Mouse (Mus musculus) hindbrain, embryonic 11.5 days (tissue): ENCODE measurements at regions not wholly inside any gene's neighbourhood (a gene's known extent, or its start where the extent isn't known, plus 50 kb on each side); places are given as distances from the start of the nearest gene placed in this dataset.
A peak's percentile ranks its signal among the peaks of the same experiment; 100 is the strongest.

ENCODE experiments used
- ATAC-seq: fragments of 200-750 bp; cut with Nextera tagmentation; 2 replicates; pipeline ENCODE4 v1.8.0; 2017; ENCODE audit warnings: mild to moderate bottlenecking, moderate TSS enrichment, moderate library complexity; ENCODE audit not compliant: low FRiP score
- DNase-seq: peaks from one replicate; pipeline ENCODE4 v3.0.0-alpha.2; 2015; ENCODE audit warnings: low spot score
- H3K27ac ChIP-seq: fragments of 300-500 bp; sonication (generic); 2 replicates; pipeline ENCODE4 v1.5.1; 2014; ENCODE audit warnings: mild to moderate bottlenecking, low read depth, low read length
- H3K27me3 ChIP-seq: fragments of 300-500 bp; sonication (generic); 2 replicates; pipeline ENCODE4 v1.6.1; 2014; ENCODE audit warnings: mild to moderate bottlenecking, low read length, moderate library complexity, mixed read lengths; ENCODE audit not compliant: control insufficient read depth, insufficient read depth
- H3K36me3 ChIP-seq: fragments of 300-500 bp; sonication (generic); 2 replicates; pipeline ENCODE4 v1.6.1; 2014; ENCODE audit warnings: mild to moderate bottlenecking, low read length, moderate library complexity, mixed read lengths; ENCODE audit not compliant: control insufficient read depth, insufficient read depth
- H3K4me1 ChIP-seq: fragments of 300-500 bp; sonication (generic); replicated peaks from 2 replicates; pipeline ENCODE4 v1.6.1; 2014; ENCODE audit warnings: low read length, mixed read lengths; ENCODE audit not compliant: control insufficient read depth, insufficient read depth
- H3K4me2 ChIP-seq: fragments of 300-500 bp; sonication (generic); replicated peaks from 2 replicates; pipeline ENCODE4 v1.6.1; 2014; ENCODE audit warnings: mild to moderate bottlenecking, low read depth, low read length
- H3K4me3 ChIP-seq: fragments of 300-500 bp; sonication (generic); 2 replicates; pipeline ENCODE4 v1.5.1; 2014; ENCODE audit warnings: low read depth, low read length
- H3K9ac ChIP-seq: fragments of 300-500 bp; sonication (generic); 2 replicates; pipeline ENCODE4 v1.6.1; 2014; ENCODE audit warnings: low read depth, low read length
- H3K9me3 ChIP-seq: fragments of 300-500 bp; sonication (generic); 2 replicates; pipeline ENCODE4 v1.6.1; 2016; ENCODE audit warnings: low read length; ENCODE audit not compliant: control insufficient read depth
- WGBS: fragments of 180-500 bp; shearing (Covaris S2); extraction: QIAGEN DNeasy Blood & Tissue Kit; methylation state at CpG from one replicate; pipeline ENCODE4 v1.1.7; 2014; 5-methylcytosine and 5-hydroxymethylcytosine counted together

DNA sequence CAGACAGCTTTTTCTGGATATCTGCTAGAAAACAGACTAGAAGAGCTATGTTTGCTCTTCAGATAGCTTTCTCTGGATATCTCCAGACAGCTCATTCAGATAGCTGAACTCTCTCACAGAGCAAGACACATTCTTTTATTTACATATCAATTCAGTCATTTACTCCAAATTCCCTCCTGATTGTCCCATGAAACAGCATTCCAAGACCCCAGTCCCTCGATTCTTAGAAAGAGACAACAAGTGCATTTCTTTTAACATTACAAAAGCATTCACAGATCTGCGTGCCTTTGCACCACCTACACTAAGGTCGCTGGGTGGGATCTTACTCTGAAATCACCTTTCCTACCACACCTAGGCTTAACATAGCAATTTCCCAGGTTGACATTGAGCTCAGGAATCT, 1039.5 kb upstream of the Ddx18 start:
- no peak overlapping the region for H3K4me3 ChIP-seq
- H3K4me1 ChIP-seq, result no peaks in the 10 kb centered on the region
- no peak for DNase-seq
- H3K27ac ChIP-seq, result no peak overlapping the region
- H3K4me2 ChIP-seq, result no peak overlapping the region
- no peaks in the 10 kb centered on the region for H3K36me3 ChIP-seq
- no peaks in the 10 kb centered on the region for H3K9me3 ChIP-seq
- H3K9ac ChIP-seq, result no peak overlapping the region
- ATAC-seq, result no peak
- H3K27me3 ChIP-seq, result no peaks in the 10 kb centered on the region
- WGBS, result 54% methylated on average over 3 of the region's 3 CpGs

DNA sequence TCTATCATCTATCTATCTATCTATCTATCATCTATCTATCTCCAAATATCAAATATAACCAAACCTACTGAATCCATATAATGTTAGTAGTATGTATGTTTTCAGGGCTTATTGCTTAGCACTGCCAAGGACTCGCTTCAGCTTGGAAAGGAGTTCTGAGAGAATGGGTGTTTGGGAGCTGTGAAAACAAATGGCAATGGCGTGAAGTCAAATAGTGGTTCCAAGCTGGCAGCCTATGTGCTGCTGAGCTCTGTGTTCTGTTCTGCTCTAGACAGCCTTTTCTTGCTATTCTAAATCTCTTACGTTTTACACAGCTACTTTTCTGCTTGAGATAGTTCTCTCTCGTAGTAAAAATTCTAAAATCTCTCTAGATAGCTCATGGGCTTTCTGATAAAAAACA, 1008.2 kb upstream of the Ddx18 start:
- Histone ChIP-seq H3K4me1 (no peaks in the 10 kb centered on the region), H3K9ac (no peak overlapping the region), H3K27ac (no peak overlapping the region), H3K4me2 (no peak overlapping the region), H3K36me3 (no peaks in the 10 kb centered on the region), H3K27me3 (no peaks in the 10 kb centered on the region), H3K9me3 (no peaks in the 10 kb centered on the region), H3K4me3 (no peak overlapping the region)
- 66% methylated on average over 4 of the region's 4 CpGs for WGBS
- ATAC-seq (no peak), DNase-seq (no peak)

DNA sequence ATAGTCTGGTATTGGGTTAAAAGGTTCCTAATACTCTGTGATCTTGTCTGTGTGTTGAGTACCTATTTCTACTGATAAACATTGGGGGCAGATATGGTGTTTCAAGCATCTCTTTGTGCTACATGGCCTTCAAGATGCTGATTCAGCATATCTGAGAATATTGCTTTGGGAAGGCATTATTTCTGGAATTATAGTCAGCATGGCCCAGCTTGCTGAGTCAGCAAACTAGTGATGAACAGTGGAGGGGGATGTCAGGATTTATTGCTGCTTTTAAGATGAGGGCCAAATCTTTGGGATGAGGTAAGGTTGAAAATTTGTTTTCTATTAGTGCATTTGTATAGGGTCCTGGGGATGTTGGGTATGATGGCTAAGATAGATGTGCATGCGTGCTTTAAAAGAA, 983.8 kb upstream of the Ddx18 start:
- no peaks in the 10 kb centered on the region for H3K4me1 ChIP-seq
- H3K9me3 ChIP-seq, result no peaks in the 10 kb centered on the region
- H3K27ac ChIP-seq, result no peak overlapping the region
- no peak for ATAC-seq
- no peak overlapping the region for H3K4me3 ChIP-seq
- H3K9ac ChIP-seq, result no peak overlapping the region
- no peaks in the 10 kb centered on the region for H3K36me3 ChIP-seq
- H3K27me3 ChIP-seq, result no peaks in the 10 kb centered on the region
- 94% methylated on average over 1 of the region's 1 CpGs for WGBS
- no peak for DNase-seq
- H3K4me2 ChIP-seq, result no peak overlapping the region

DNA sequence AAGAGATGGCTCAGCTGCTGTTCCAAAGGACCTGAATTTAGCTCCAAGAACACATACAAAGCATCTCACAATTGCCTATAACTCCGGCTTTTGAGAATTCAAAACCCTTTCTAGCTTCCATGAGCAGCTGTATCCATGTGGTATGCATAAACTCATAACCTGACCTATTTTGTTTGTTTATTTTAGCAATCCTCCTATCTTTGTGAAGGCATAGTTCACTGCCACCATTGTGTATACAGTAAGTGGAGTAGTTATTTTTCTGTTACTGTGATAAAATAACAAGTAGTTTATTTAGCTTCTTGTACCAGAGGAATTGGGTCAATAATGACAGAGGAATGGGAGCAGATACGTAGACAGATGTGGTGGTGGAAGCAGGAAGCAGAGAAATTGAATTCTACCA, 941.8 kb upstream of the Ddx18 start:
- Histone ChIP-seq H3K4me2 (no peak overlapping the region), H3K27ac (no peak overlapping the region), H3K4me1 (no peaks in the 10 kb centered on the region), H3K4me3 (no peak overlapping the region), H3K9me3 (no peaks in the 10 kb centered on the region), H3K27me3 (no peaks in the 10 kb centered on the region), H3K9ac (no peak overlapping the region), H3K36me3 (no peaks in the 10 kb centered on the region)
- ATAC-seq, result no peak
- WGBS, result 78% methylated on average over 2 of the region's 2 CpGs
- DNase-seq, result no peak

DNA sequence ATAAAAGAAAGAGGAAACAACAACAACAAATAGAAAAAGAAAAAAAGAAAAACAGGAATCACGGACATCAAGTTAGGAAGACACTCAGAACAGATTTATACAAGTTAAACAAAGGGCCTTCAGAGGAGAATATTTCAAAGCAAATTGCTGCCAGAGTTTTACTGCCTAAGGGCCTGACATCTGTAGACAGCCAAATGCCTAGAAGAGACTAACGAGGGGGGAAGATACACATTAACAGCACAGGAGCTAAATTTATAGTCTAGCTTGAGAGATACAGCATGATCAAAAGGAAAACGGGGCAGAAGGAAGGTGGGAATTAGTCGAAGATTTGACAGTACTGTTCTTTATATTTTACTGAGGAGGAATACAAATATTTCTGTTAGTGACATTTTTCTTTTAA, 933.9 kb upstream of the Ddx18 start:
- no peak overlapping the region for H3K4me3 ChIP-seq
- no peak overlapping the region for H3K9ac ChIP-seq
- H3K9me3 ChIP-seq, result no peaks in the 10 kb centered on the region
- no peak overlapping the region for H3K4me2 ChIP-seq
- H3K27ac ChIP-seq, result no peak overlapping the region
- ATAC-seq (no peak), DNase-seq (no peak)
- H3K36me3 ChIP-seq, result no peaks in the 10 kb centered on the region
- H3K27me3 ChIP-seq, result no peaks in the 10 kb centered on the region
- no peaks in the 10 kb centered on the region for H3K4me1 ChIP-seq
- 72% methylated on average over 4 of the region's 4 CpGs for WGBS

DNA sequence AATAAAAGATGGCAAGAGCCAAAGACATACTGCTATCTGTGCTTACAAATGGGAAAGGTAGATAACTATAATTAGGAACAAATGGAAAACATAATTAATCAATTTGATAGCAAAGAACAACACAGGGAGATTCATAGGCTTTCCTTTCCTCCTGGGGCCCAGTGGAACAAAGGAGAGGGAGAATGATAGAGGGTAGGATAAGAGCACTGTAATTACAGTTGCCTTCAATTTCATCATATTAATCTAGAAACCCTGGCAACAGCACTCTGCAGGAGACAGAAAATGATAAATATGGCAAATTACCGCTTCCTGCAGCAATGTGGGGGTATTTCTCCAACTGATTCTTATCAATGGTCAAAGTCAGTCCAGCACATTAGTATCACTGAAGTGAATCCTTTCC, 910.2 kb upstream of the Ddx18 start:
- no peaks in the 10 kb centered on the region for H3K9me3 ChIP-seq
- no peak overlapping the region for H3K9ac ChIP-seq
- peak; percentile 67; the same call in 1 of the 2 replicates for ATAC-seq
- WGBS, result 93% methylated on average over 1 of the region's 1 CpGs
- H3K4me1 ChIP-seq, result no peaks in the 10 kb centered on the region
- H3K27me3 ChIP-seq, result no peaks in the 10 kb centered on the region
- DNase-seq, result no peak
- no peak overlapping the region for H3K27ac ChIP-seq
- no peak overlapping the region for H3K4me3 ChIP-seq
- no peaks in the 10 kb centered on the region for H3K36me3 ChIP-seq
- H3K4me2 ChIP-seq, result no peak overlapping the region

DNA sequence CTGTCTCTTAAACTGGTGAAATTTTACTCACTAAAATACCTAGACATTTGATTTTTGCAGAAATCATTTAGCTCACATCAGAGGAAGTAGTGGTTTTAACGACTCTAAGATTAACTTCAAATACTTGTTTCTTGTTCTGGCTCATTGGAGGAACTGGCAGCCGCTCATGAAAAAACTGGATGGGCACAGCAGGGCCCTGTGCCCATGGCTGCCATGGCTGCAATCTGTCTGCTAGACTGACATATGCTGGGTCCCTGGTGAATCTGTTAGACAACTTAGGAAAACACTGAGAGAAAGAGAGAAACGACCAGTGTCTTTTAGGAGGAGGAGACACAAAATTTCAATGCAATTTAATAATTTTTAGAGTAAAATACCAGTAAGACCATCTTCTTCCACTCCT, 896.1 kb upstream of the Ddx18 start:
- Histone ChIP-seq H3K9me3 (no peaks in the 10 kb centered on the region), H3K9ac (no peak overlapping the region), H3K36me3 (no peaks in the 10 kb centered on the region), H3K27ac (no peak overlapping the region), H3K4me1 (no peaks in the 10 kb centered on the region), H3K4me3 (no peak overlapping the region), H3K27me3 (no peaks in the 10 kb centered on the region), H3K4me2 (no peak overlapping the region)
- DNase-seq (no peak), ATAC-seq (no peak)
- WGBS, result 84% methylated on average over 3 of the region's 3 CpGs

DNA sequence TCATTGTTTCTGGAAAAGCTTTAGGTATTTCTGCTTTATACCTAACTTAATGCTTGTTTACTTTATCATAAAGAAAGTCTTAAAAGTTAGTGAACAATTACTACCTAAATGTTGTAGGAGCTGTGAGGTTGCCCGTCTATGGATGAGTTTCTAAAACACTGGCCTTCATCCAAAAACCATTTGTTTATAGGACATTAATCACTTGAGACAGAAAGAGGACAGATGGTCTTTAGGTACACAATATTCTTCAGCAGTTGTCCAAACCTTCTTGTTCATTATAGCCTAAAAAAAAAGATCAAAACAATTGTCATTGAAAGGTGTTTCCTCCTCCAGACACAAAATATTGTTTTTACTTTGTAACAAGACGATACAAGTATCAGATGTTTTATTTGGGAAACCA, 891.3 kb upstream of the Ddx18 start:
- H3K27me3 ChIP-seq, result no peaks in the 10 kb centered on the region
- H3K4me1 ChIP-seq, result no peaks in the 10 kb centered on the region
- H3K27ac ChIP-seq, result no peak overlapping the region
- DNase-seq (no peak), ATAC-seq (no peak)
- H3K36me3 ChIP-seq, result no peaks in the 10 kb centered on the region
- no peak overlapping the region for H3K4me3 ChIP-seq
- H3K4me2 ChIP-seq, result no peak overlapping the region
- 74% methylated on average over 2 of the region's 2 CpGs for WGBS
- H3K9me3 ChIP-seq, result no peaks in the 10 kb centered on the region
- H3K9ac ChIP-seq, result no peak overlapping the region

DNA sequence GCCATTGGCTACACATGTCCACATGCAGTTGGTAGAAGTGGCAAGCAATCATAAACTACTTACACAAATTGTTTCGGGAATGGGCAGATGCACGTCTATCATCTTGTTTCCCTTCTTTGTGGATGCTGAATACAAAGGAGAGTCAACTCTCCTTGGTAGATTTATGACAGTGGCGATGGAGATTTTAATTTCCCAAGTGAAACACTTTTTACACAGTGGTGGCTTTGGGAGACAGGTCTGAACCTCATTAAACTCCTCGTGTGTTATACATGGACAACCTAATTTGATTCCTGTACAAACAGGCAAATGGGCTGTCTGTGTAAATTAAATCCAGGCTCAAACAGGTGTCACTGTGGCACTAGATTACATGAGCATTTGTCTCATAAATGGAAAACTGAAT, 887.1 kb upstream of the Ddx18 start:
- Histone ChIP-seq H3K36me3 (no peaks in the 10 kb centered on the region), H3K4me3 (no peak overlapping the region), H3K9ac (no peak overlapping the region), H3K9me3 (no peaks in the 10 kb centered on the region), H3K4me2 (no peak overlapping the region), H3K27ac (no peak overlapping the region), H3K4me1 (no peaks in the 10 kb centered on the region), H3K27me3 (no peaks in the 10 kb centered on the region)
- DNase-seq, result no peak
- ATAC-seq, result peak; percentile 44; the same call in 1 of the 2 replicates
- WGBS, result 77% methylated on average over 4 of the region's 4 CpGs
